Comparison of ENCODE assay signal across 9 mouse cellular contexts in the genomic region with DNA sequence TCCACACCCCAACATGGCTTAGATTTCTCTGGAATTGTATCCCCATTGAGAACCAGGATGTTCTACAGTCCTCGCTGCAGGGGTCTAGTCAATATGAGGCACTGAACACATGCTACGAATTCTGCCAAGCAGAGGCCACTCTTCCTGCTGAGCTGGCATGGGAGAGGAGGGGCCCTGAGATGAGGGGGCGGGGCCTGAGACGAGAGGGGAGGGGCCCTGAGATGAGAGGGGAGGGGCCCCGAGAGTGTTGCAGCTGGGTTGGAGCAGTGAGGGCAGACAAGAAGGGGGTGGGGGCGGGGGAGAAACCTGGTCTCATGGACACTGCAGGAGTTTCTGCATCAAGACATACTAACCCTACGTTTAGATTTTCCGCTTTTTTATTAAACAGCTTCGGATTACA.
DNase-seq lines count a peak whose midpoint lies in the region; ATAC-seq lines count a peak whose summit lies in the region.
"Had no signal": no experiment of that assay in that cellular context is flagged by ENCODE, and none has a peak within 500 bp of the region (broad histone marks: within the 10 kb centered on the region; RNA-seq: fewer than 3 reads in every experiment).

No protein-coding gene starts in this region.

- WGBS in kidney, embryonic 16.5 days, result 36% methylated on average over 9 of the region's 9 CpGs
- 48% methylated on average over 9 of the region's 9 CpGs for WGBS in neural tube, embryonic 12.5 days
- WGBS in neural tube, embryonic 15.5 days, result 50% methylated on average over 9 of the region's 9 CpGs
- 39% methylated on average over 9 of the region's 9 CpGs for whole genome bisulfite sequencing in stomach, embryonic 14.5 days

- H3K4me3 ChIP-seq in kidney, embryonic 16.5 days (ENCODE audit: low read length), result no peak overlapping the region
- H3K4me3 ChIP-seq in neural tube, embryonic 12.5 days, result no peak overlapping the region
- no peak overlapping the region for H3K4me3 ChIP-seq in neural tube, embryonic 15.5 days (replicated peaks)
- H3K4me3 ChIP-seq in stomach, embryonic 14.5 days (ENCODE audit: low read depth, low read length), result no peak overlapping the region

- DNase-seq in adrenal gland, postnatal 14 days, result peak; percentile 24
- no peak for DNase-seq in adrenal gland, adult 8-10 months
- DNase-seq in kidney, adult 9 months, result no peak
- DNase-seq in frontal cortex, postnatal 25 days (ENCODE audit: low spot score in 2 of 2), result no peak

- peak; percentile 35; the same call in 1 of the 2 replicates for ATAC-seq in kidney, embryonic 16.5 days (ENCODE audit: low FRiP score, low TSS enrichment)
- ATAC-seq in neural tube, embryonic 12.5 days (ENCODE audit: low FRiP score, low read depth), result peak; percentile 44
- ATAC-seq in neural tube, embryonic 15.5 days (ENCODE audit: low FRiP score), result no peak
- ATAC-seq in stomach, embryonic 14.5 days (ENCODE audit: insufficient number of reproducible peaks, insufficient read depth, low FRiP score, low read depth), result peak; percentile 35; the same call in 1 of the 2 replicates
- ATAC-seq: activated CD4-positive, CD25-positive, alpha-beta regulatory T cell, adult 4 months had no signal

- H3K9me3 ChIP-seq in kidney, embryonic 16.5 days (ENCODE audit: low read length), result no peaks in the 10 kb centered on the region
- 0 out of 2 replicates have a peak, but pooled peaks cover 3% of the 10 kb centered on the region for H3K9me3 ChIP-seq in neural tube, embryonic 12.5 days
- no peaks in the 10 kb centered on the region for H3K9me3 ChIP-seq in neural tube, embryonic 15.5 days (replicated peaks)
- H3K9me3 ChIP-seq in stomach, embryonic 14.5 days (ENCODE audit: control insufficient read depth, low read depth, low read length), result no peaks in the 10 kb centered on the region

- no peaks in the 10 kb centered on the region for H3K36me3 ChIP-seq in kidney, embryonic 16.5 days (ENCODE audit: insufficient read depth, low read length)
- H3K36me3 ChIP-seq in neural tube, embryonic 12.5 days, result no peaks in the 10 kb centered on the region
- no peaks in the 10 kb centered on the region for H3K36me3 ChIP-seq in neural tube, embryonic 15.5 days
- no peaks in the 10 kb centered on the region for H3K36me3 ChIP-seq in stomach, embryonic 14.5 days (ENCODE audit: control insufficient read depth, insufficient read depth, low read length)

- no peak overlapping the region for H3K27ac ChIP-seq in kidney, embryonic 16.5 days (ENCODE audit: low read length)
- no peak overlapping the region for H3K27ac ChIP-seq in neural tube, embryonic 12.5 days
- no peak overlapping the region for H3K27ac ChIP-seq in neural tube, embryonic 15.5 days (replicated peaks)
- no peak overlapping the region for H3K27ac ChIP-seq in stomach, embryonic 14.5 days (ENCODE audit: low read length)

- H3K9ac ChIP-seq in kidney, embryonic 16.5 days (replicated peaks; ENCODE audit: low read length), result no peak overlapping the region
- H3K9ac ChIP-seq in neural tube, embryonic 12.5 days, result no peak overlapping the region
- H3K9ac ChIP-seq in neural tube, embryonic 15.5 days (replicated peaks), result no peak overlapping the region
- no peak overlapping the region for H3K9ac ChIP-seq in stomach, embryonic 14.5 days (replicated peaks; ENCODE audit: low read depth, low read length)

- H3K4me1 ChIP-seq in kidney, embryonic 16.5 days (ENCODE audit: insufficient read depth, low read length), result no peaks in the 10 kb centered on the region
- no peaks in the 10 kb centered on the region for H3K4me1 ChIP-seq in neural tube, embryonic 12.5 days
- peaks cover 9% of the 10 kb centered on the region; the same call in 1 of the 2 replicates for H3K4me1 ChIP-seq in neural tube, embryonic 15.5 days
- 0 out of 2 replicates have a peak, but pooled peaks cover 3% of the 10 kb centered on the region for H3K4me1 ChIP-seq in stomach, embryonic 14.5 days (ENCODE audit: control insufficient read depth, insufficient read depth, low read length)

- H3K4me2 ChIP-seq in kidney, embryonic 16.5 days (replicated peaks; ENCODE audit: low read depth, low read length), result no peak overlapping the region
- H3K4me2 ChIP-seq in neural tube, embryonic 12.5 days (replicated peaks), result no peak overlapping the region
- H3K4me2 ChIP-seq in neural tube, embryonic 15.5 days, result no peak overlapping the region
- no peak overlapping the region for H3K4me2 ChIP-seq in stomach, embryonic 14.5 days (replicated peaks; ENCODE audit: low read depth, low read length)

- no peaks in the 10 kb centered on the region for H3K27me3 ChIP-seq in kidney, embryonic 16.5 days (ENCODE audit: insufficient read depth, low read length)
- H3K27me3 ChIP-seq in neural tube, embryonic 12.5 days (replicated peaks), result no peaks in the 10 kb centered on the region
- no peaks in the 10 kb centered on the region for H3K27me3 ChIP-seq in neural tube, embryonic 15.5 days (replicated peaks)
- H3K27me3 ChIP-seq in stomach, embryonic 14.5 days (ENCODE audit: control insufficient read depth, insufficient read depth, low read length), result no peaks in the 10 kb centered on the region
